Mouse (Mus musculus): ENCODE results near the gene Upk1a.

DNA sequence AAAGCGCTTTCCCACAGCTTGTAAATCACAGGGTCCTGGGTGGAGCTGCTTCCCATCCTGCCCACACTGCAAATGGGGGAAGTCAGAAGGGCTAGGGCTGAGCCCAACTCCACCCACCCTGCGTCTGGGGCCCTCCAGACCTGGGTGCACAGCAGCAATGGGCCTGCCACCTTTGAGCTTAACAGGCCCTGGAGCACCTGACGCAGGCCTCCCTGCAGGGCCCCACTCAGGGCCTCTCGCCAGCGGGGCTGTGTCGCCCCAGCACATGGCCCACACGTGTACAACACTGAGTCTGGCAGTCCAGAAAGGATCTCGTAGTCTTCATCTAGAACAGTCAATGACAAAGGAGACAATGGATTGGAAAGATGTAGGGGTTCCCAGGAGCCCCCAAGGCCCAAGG, 32.7 kb downstream of the Upk1a start:
- TF ChIP-seq CTCF (IDR thresholded peaks at IDR 0.05; ENCODE audit: borderline replicate concordance, extremely low read depth, insufficient read depth, insufficient read length) (no peak), POLR2A (IDR thresholded peaks at IDR 0.05; ENCODE audit: borderline replicate concordance, extremely low read depth, insufficient read depth, insufficient read length, poor library complexity, severe bottlenecking) (no peak)
